Mouse (Mus musculus) bone marrow macrophage, adult 2 months (primary cell): ENCODE measurements around the gene Foxr1.

ENCODE experiments used
- CTCF ChIP-seq: IDR thresholded peaks from 2 replicates; pipeline ENCODE4 v1.5.1; 2012; ENCODE audit warnings: low read depth, mild to moderate bottlenecking, low read length, moderate library complexity
- POLR2A ChIP-seq: IDR thresholded peaks from 2 replicates; pipeline ENCODE4 v1.6.1; 2012; ENCODE audit warnings: mild to moderate bottlenecking, low read depth, low read length, borderline replicate concordance

- TF ChIP-seq CTCF (no peak), POLR2A (no peak)
Observed at GRCm38 (mm10) chr9:44440961-44441360, at the start of gene Foxr1.
